Mouse (Mus musculus) hindbrain, postnatal 0 days (tissue): ENCODE data around the gene Surf4. TPM values are rescaled to one million over a fixed set of nuclear protein-coding genes. Genes with fewer than 3 reads are reported as not detected.

Experiments
- ATAC-seq: fragments of 200-750 bp; cut with Nextera tagmentation; 2 replicates; pipeline ENCODE4 v1.8.0; 2017; ENCODE audit warnings: mild to moderate bottlenecking, moderate TSS enrichment, moderate library complexity
- DNase-seq: peaks from one replicate; pipeline ENCODE4 v3.0.0-alpha.2; 2015; ENCODE audit warnings: low spot score
- H3K27ac ChIP-seq: fragments of 300-500 bp; sonication (generic); 2 replicates; pipeline ENCODE4 v1.5.1; 2014; ENCODE audit warnings: mild to moderate bottlenecking
- H3K27me3 ChIP-seq: fragments of 300-500 bp; sonication (generic); 2 replicates; pipeline ENCODE4 v1.6.1; 2014; ENCODE audit warnings: low read length, mixed read lengths; ENCODE audit not compliant: insufficient read depth
- H3K36me3 ChIP-seq: fragments of 300-500 bp; sonication (generic); 2 replicates; pipeline ENCODE4 v1.6.1; 2014; ENCODE audit warnings: low read length, mixed read lengths; ENCODE audit not compliant: insufficient read depth
- H3K4me1 ChIP-seq: fragments of 300-500 bp; sonication (generic); 2 replicates; pipeline ENCODE4 v1.6.1; 2014; ENCODE audit warnings: antibody characterized with exemption, low read length, mixed read lengths; ENCODE audit not compliant: insufficient read depth
- H3K4me2 ChIP-seq: fragments of 300-500 bp; sonication (generic); 2 replicates; pipeline ENCODE4 v1.6.1; 2014; ENCODE audit warnings: low read depth, mild to moderate bottlenecking, low read length, moderate library complexity, mixed read lengths
- H3K4me3 ChIP-seq: fragments of 300-500 bp; sonication (generic); 2 replicates; pipeline ENCODE4 v1.5.1; 2014; ENCODE audit warnings: low read length
- H3K9ac ChIP-seq: fragments of 300-500 bp; sonication (generic); replicated peaks from 2 replicates; pipeline ENCODE4 v1.6.1; 2014; ENCODE audit warnings: mild to moderate bottlenecking, low read length, moderate library complexity, mixed read lengths
- H3K9me3 ChIP-seq: fragments of 300-500 bp; sonication (generic); 2 replicates; pipeline ENCODE4 v1.6.1; 2016; ENCODE audit warnings: low read length, mixed read lengths
- CTCF ChIP-seq: IDR thresholded peaks from 2 replicates; pipeline ENCODE4 v1.5.1; 2016; ENCODE audit warnings: antibody characterized with exemption, control low read depth, low read depth
- WGBS: fragments of 180-500 bp; shearing (Covaris S2); extraction: QIAGEN DNeasy Blood & Tissue Kit; methylation state at CpG from one replicate; pipeline ENCODE4 v1.1.7; 2014; 5-methylcytosine and 5-hydroxymethylcytosine counted together
- polyA plus RNA-seq: library from polyadenylated mRNA; unstranded; fragments of >200 nt; fragmentation: Nextera tagmentation; extraction: Ambion mirVana; gene quantifications from 2 replicates; pipeline ENCODE4 v1.2.1, GENCODE M21; 2015
- total RNA-seq: library from RNA; depleted of rRNA; stranded (reverse); fragments of >200 nt; gene quantifications from 2 replicates; pipeline ENCODE4 v1.2.3, GENCODE M21; 2014

Surf4 gene
- total and polyA plus RNA-seq, 2 experiments from 2014 or later, result 107 to 126 TPM

GRCm38 (mm10) chr2:26932473-26933303 is 1.0 kb downstream of the Surf4 start:
- no peak for TF ChIP-seq CTCF
- peak overlapping the region; percentile 85 for H3K4me2 ChIP-seq
- peak overlapping the region; percentile 93 for H3K4me3 ChIP-seq
- peak overlapping the region; percentile 88 for H3K27ac ChIP-seq
- H3K36me3 ChIP-seq, result no peaks in the 10 kb centered on the region
- H3K27me3 ChIP-seq, result no peaks in the 10 kb centered on the region
- H3K4me1 ChIP-seq, result peaks cover 8% of the 10 kb centered on the region; the same call in 1 of the 2 replicates
- ATAC-seq (peak; percentile 1; the same call in 1 of the 2 replicates), DNase-seq (no peak)
- H3K9ac ChIP-seq, result peak overlapping the region; percentile 97
- 2% methylated on average over 34 of the region's 49 CpGs for WGBS
- no peaks in the 10 kb centered on the region for H3K9me3 ChIP-seq

- no peaks in the 10 kb centered on the region for H3K9me3 ChIP-seq
- 36% methylated on average over 1 of the region's 1 CpGs for WGBS
- peaks cover 8% of the 10 kb centered on the region; the same call in 1 of the 2 replicates for H3K4me1 ChIP-seq
- peak; percentile 74 for TF ChIP-seq CTCF
- ATAC-seq (no peak), DNase-seq (peak; percentile 75)
- no peak overlapping the region for H3K27ac ChIP-seq
- H3K4me3 ChIP-seq, result no peak overlapping the region
- peaks cover 3% of the 10 kb centered on the region; the same call in 1 of the 2 replicates for H3K36me3 ChIP-seq
- H3K27me3 ChIP-seq, result no peaks in the 10 kb centered on the region
- H3K4me2 ChIP-seq, result no peak overlapping the region
- H3K9ac ChIP-seq, result no peak overlapping the region
Observed at GRCm38 (mm10) chr2:26930390-26930789, 3.3 kb downstream of the Surf4 start.

GRCm38 (mm10) chr2:26927745-26928476 is 5.8 kb downstream of the Surf4 start:
- Histone ChIP-seq H3K4me1 (peaks cover 8% of the 10 kb centered on the region; the same call in 1 of the 2 replicates), H3K4me3 (no peak overlapping the region), H3K36me3 (peaks cover 28% of the 10 kb centered on the region), H3K4me2 (no peak overlapping the region), H3K27ac (no peak overlapping the region), H3K9me3 (no peaks in the 10 kb centered on the region), H3K9ac (0 out of 2 replicates have a peak overlapping the region, but pooled peaks have one; percentile 17), H3K27me3 (no peaks in the 10 kb centered on the region)
- no peak for TF ChIP-seq CTCF
- ATAC-seq (no peak), DNase-seq (no peak)
- 90% methylated on average over 6 of the region's 6 CpGs for WGBS

GRCm38 (mm10) chr2:26921784-26922183 is 11.9 kb downstream of the Surf4 start:
- H3K36me3 ChIP-seq, result peaks cover 73% of the 10 kb centered on the region
- H3K4me3 ChIP-seq, result no peak overlapping the region
- no peaks in the 10 kb centered on the region for H3K27me3 ChIP-seq
- no peak overlapping the region for H3K4me2 ChIP-seq
- H3K9me3 ChIP-seq, result no peaks in the 10 kb centered on the region
- no peak overlapping the region for H3K27ac ChIP-seq
- TF ChIP-seq CTCF, result no peak
- ATAC-seq (no peak), DNase-seq (no peak)
- 76% methylated on average over 9 of the region's 9 CpGs for WGBS
- peaks cover 10% of the 10 kb centered on the region for H3K4me1 ChIP-seq
- H3K9ac ChIP-seq, result no peak overlapping the region

- H3K4me2 ChIP-seq, result no peak overlapping the region
- H3K27ac ChIP-seq, result no peak overlapping the region
- H3K4me1 ChIP-seq, result peaks cover 15% of the 10 kb centered on the region
- no peak for TF ChIP-seq CTCF
- H3K9ac ChIP-seq, result no peak overlapping the region
- H3K9me3 ChIP-seq, result no peaks in the 10 kb centered on the region
- H3K27me3 ChIP-seq, result no peaks in the 10 kb centered on the region
- no peak for ATAC-seq
- H3K4me3 ChIP-seq, result no peak overlapping the region
- DNase-seq, result no peak
- H3K36me3 ChIP-seq, result peaks cover 69% of the 10 kb centered on the region
- 87% methylated on average over 6 of the region's 6 CpGs for WGBS
Observed at GRCm38 (mm10) chr2:26920190-26920855, 13.4 kb downstream of the Surf4 start.

GRCm38 (mm10) chr2:26919684-26920083 is 14.0 kb downstream of the Surf4 start:
- Histone ChIP-seq H3K4me3 (no peak overlapping the region), H3K4me2 (no peak overlapping the region), H3K36me3 (peaks cover 63% of the 10 kb centered on the region), H3K27ac (no peak overlapping the region), H3K9ac (no peak overlapping the region), H3K4me1 (peaks cover 16% of the 10 kb centered on the region), H3K9me3 (no peaks in the 10 kb centered on the region), H3K27me3 (no peaks in the 10 kb centered on the region)
- no peak for TF ChIP-seq CTCF
- DNase-seq, result no peak
- WGBS, result 85% methylated on average over 3 of the region's 3 CpGs
- ATAC-seq, result no peak
